ENCODE assay signal across 9 mouse cellular contexts in the genomic region with DNA sequence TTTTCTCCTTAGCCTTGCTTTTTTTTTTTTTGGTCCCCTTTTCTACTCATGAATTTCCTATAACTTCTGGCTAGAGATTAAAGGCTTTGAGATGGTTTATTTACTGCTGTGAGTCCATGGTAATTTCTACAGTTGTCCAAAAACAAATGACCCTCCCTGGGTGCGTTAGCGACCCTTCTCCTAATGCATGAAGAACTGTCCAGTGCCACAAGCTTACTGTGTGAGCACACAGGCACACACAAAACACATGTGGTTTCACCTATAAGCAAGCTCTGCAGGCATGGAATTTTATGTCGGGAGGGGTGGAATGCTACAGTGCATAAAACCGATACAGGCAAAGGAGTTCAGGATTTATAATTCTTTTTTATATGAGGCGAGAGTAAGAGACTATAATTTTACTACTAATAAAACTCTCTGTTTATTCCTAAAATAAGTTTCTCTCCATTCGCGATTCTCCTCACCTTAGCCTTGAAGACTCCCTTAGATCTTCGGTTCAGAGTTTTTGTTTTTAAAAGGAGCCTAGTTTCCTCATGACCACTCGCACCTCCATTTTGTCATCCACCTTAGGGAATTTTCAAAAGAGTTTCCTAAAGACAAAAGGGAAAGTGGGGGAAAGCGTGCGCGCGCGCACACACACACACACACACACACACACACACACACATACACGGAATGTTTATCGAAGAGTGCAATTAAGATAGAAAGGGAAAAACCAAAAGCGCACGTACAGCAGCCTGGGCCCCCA. TPM values are rescaled to one million over a fixed set of nuclear protein-coding genes. Genes with fewer than 3 reads are reported as not detected.
DNase-seq lines count a peak whose midpoint lies in the region; ATAC-seq and TF ChIP-seq lines count a peak whose summit lies in the region.
"Had no signal": no experiment of that assay in that cellular context is flagged by ENCODE, and none has a peak within 500 bp of the region (broad histone marks: within the 10 kb centered on the region; RNA-seq: fewer than 3 reads in every experiment).

No protein-coding gene starts in this region.

- no peak for TF ChIP-seq POLR2A in lung, adult 2 months (IDR thresholded peaks at IDR 0.05; ENCODE audit: borderline replicate concordance, extremely low read depth, low read depth, low read length)

- H3K36me3 ChIP-seq in lung, postnatal 0 days (ENCODE audit: insufficient read depth, low read length): no peaks in the 10 kb centered on the region
- no peaks in the 10 kb centered on the region for H3K36me3 ChIP-seq in forebrain, embryonic 15.5 days
- H3K36me3 ChIP-seq in liver, embryonic 11.5 days (ENCODE audit: control insufficient read depth, insufficient read depth, low read length): no peaks in the 10 kb centered on the region
- no peaks in the 10 kb centered on the region for H3K36me3 ChIP-seq in stomach, embryonic 15.5 days

- no peaks in the 10 kb centered on the region for H3K9me3 ChIP-seq in lung, postnatal 0 days (ENCODE audit: low read length)
- H3K9me3 ChIP-seq in forebrain, embryonic 15.5 days: no peaks in the 10 kb centered on the region
- no peaks in the 10 kb centered on the region for H3K9me3 ChIP-seq in liver, embryonic 11.5 days (ENCODE audit: control insufficient read depth, low read length)
- H3K9me3 ChIP-seq in stomach, embryonic 15.5 days: no peaks in the 10 kb centered on the region

- no peak for DNase-seq in lung, postnatal 0 days (ENCODE audit: low spot score)
- DNase-seq in lung, adult 2 months: no peak
- DNase-seq in liver, embryonic 11.5 days (ENCODE audit: low spot score): no peak
- no peak for DNase-seq in adipocyte (ENCODE audit: low spot score)
- no peak for DNase-seq in kidney, adult 18-20 months

- H3K9ac ChIP-seq in lung, postnatal 0 days (replicated peaks; ENCODE audit: low read depth): no peak overlapping the region
- no peak overlapping the region for H3K9ac ChIP-seq in forebrain, embryonic 15.5 days (replicated peaks)
- H3K9ac ChIP-seq in liver, embryonic 11.5 days (ENCODE audit: low read depth, low read length): no peak overlapping the region
- H3K9ac ChIP-seq in stomach, embryonic 15.5 days: no peak overlapping the region

- H3K27me3 ChIP-seq in lung, postnatal 0 days (replicated peaks; ENCODE audit: insufficient read depth, low read length): peaks cover 61% of the 10 kb centered on the region
- H3K27me3 ChIP-seq in forebrain, embryonic 15.5 days: peaks cover 70% of the 10 kb centered on the region
- H3K27me3 ChIP-seq in liver, embryonic 11.5 days (replicated peaks; ENCODE audit: control insufficient read depth, insufficient read depth, low read length): peaks cover 83% of the 10 kb centered on the region
- peaks cover 70% of the 10 kb centered on the region for H3K27me3 ChIP-seq in stomach, embryonic 15.5 days (replicated peaks)

- no peaks in the 10 kb centered on the region; the same call in 1 of the 2 replicates for H3K4me1 ChIP-seq in lung, postnatal 0 days (ENCODE audit: insufficient read depth, low read depth, low read length)
- no peaks in the 10 kb centered on the region for H3K4me1 ChIP-seq in lung, adult 2 months (ENCODE audit: control insufficient read depth, insufficient read depth, low read length)
- H3K4me1 ChIP-seq in forebrain, embryonic 15.5 days: peaks cover 13% of the 10 kb centered on the region
- peaks cover 14% of the 10 kb centered on the region for H3K4me1 ChIP-seq in liver, embryonic 11.5 days (replicated peaks; ENCODE audit: control insufficient read depth, insufficient read depth, low read length)
- peaks cover 11% of the 10 kb centered on the region; the same call in 1 of the 2 replicates for H3K4me1 ChIP-seq in stomach, embryonic 15.5 days

- ATAC-seq in lung, postnatal 0 days: no peak
- no peak for ATAC-seq in forebrain, embryonic 15.5 days (replicated peaks)
- no peak for ATAC-seq in liver, embryonic 11.5 days (replicated peaks; ENCODE audit: low FRiP score)
- no peak for ATAC-seq in stomach, embryonic 15.5 days (ENCODE audit: insufficient read depth, low FRiP score, low read depth)
- no peak for ATAC-seq in erythroid progenitor cell, adult 5-6 weeks (replicated peaks; ENCODE audit: low FRiP score, poor library complexity, severe bottlenecking)

- peak overlapping the region; percentile 54 for H3K4me2 ChIP-seq in lung, postnatal 0 days (replicated peaks; ENCODE audit: low read depth, low read length)
- H3K4me2 ChIP-seq in forebrain, embryonic 15.5 days (replicated peaks): peak overlapping the region; percentile 35
- peak overlapping the region; percentile 57 for H3K4me2 ChIP-seq in liver, embryonic 11.5 days
- H3K4me2 ChIP-seq in stomach, embryonic 15.5 days: peak overlapping the region; percentile 49

- 4% methylated on average over 18 of the region's 18 CpGs for WGBS in lung, postnatal 0 days
- 5% methylated on average over 18 of the region's 18 CpGs for WGBS in lung, adult 2 months
- WGBS in forebrain, embryonic 15.5 days: 3% methylated on average over 18 of the region's 18 CpGs
- 6% methylated on average over 18 of the region's 18 CpGs for WGBS in liver, embryonic 11.5 days
- WGBS in stomach, embryonic 15.5 days: 5% methylated on average over 18 of the region's 18 CpGs

- H3K4me3 ChIP-seq in lung, postnatal 0 days (ENCODE audit: low read depth, low read length): peak overlapping the region; percentile 27
- no peak overlapping the region for H3K4me3 ChIP-seq in lung, adult 2 months (replicated peaks; ENCODE audit: extremely low read depth, low read depth, low read length)
- H3K4me3 ChIP-seq in forebrain, embryonic 15.5 days: peak overlapping the region; percentile 29
- H3K4me3 ChIP-seq in liver, embryonic 11.5 days (ENCODE audit: low read depth, low read length): peak overlapping the region; percentile 36
- H3K4me3 ChIP-seq in stomach, embryonic 15.5 days (replicated peaks): peak overlapping the region; percentile 34

- TF ChIP-seq CTCF in lung, postnatal 0 days (IDR thresholded peaks at IDR 0.05): no peak
- no peak for TF ChIP-seq CTCF in lung, adult 2 months (IDR thresholded peaks at IDR 0.05; ENCODE audit: insufficient read depth, low read length)

- no peak for TF ChIP-seq EP300 in lung, postnatal 0 days (IDR thresholded peaks at IDR 0.05)

- no peak overlapping the region for H3K27ac ChIP-seq in lung, postnatal 0 days (ENCODE audit: low read length)
- H3K27ac ChIP-seq in forebrain, embryonic 15.5 days (replicated peaks): no peak overlapping the region
- no peak overlapping the region for H3K27ac ChIP-seq in liver, embryonic 11.5 days (ENCODE audit: low read depth, low read length)
- H3K27ac ChIP-seq in stomach, embryonic 15.5 days: no peak overlapping the region

RNA-seq across cellular contexts. Expression of gene Alx3, which starts 12.5 kb away (rescaled TPM):
- not detected in 2 replicates for polyA plus RNA-seq in lung, postnatal 0 days (2015; fragmentation: Nextera tagmentation; extraction: Ambion mirVana)
- not detected in 2 replicates for polyA plus RNA-seq in lung, adult 2 months (2012; rRNA removed)
- polyA plus RNA-seq in forebrain, embryonic 15.5 days (2015; fragmentation: Nextera tagmentation; extraction: Ambion mirVana): 2.5 and 3.1 TPM in 2 replicates
- polyA plus RNA-seq in liver, embryonic 11.5 days (2014; fragmentation: Nextera tagmentation; extraction: Ambion mirVana): 5.6 and 5.8 TPM in 2 replicates
- polyA plus RNA-seq in stomach, embryonic 15.5 days (2015; fragmentation: Nextera tagmentation; extraction: Ambion mirVana): not detected in 2 replicates
- not detected in 2 replicates for total RNA-seq in erythroid progenitor cell, adult 5-6 weeks (2015; ENCODE audit: low replicate concordance)
- not detected in 2 replicates for total RNA-seq in erythroid progenitor cell, adult 5-6 weeks (2017; ENCODE audit: low replicate concordance)

RNA-seq across cellular contexts. Expression of gene Ubl4b, which starts 27.4 kb away (rescaled TPM):
- not detected in 2 replicates for polyA plus RNA-seq in lung, postnatal 0 days (2015; fragmentation: Nextera tagmentation; extraction: Ambion mirVana)
- polyA plus RNA-seq in lung, adult 2 months (2012; rRNA removed): not detected in 2 replicates
- polyA plus RNA-seq in forebrain, embryonic 15.5 days (2015; fragmentation: Nextera tagmentation; extraction: Ambion mirVana): 0.13 TPM in 1 of 2 replicates, not detected in the other
- not detected in 2 replicates for polyA plus RNA-seq in liver, embryonic 11.5 days (2014; fragmentation: Nextera tagmentation; extraction: Ambion mirVana)
- not detected in 2 replicates for polyA plus RNA-seq in stomach, embryonic 15.5 days (2015; fragmentation: Nextera tagmentation; extraction: Ambion mirVana)
- total RNA-seq in erythroid progenitor cell, adult 5-6 weeks (2015; ENCODE audit: low replicate concordance): not detected in 2 replicates
- not detected in 2 replicates for total RNA-seq in erythroid progenitor cell, adult 5-6 weeks (2017; ENCODE audit: low replicate concordance)
- total RNA-seq: layer of hippocampus, postnatal 10 days had no signal

RNA-seq across cellular contexts. Expression of gene Gm10961, which starts 48.8 kb away (rescaled TPM):
- polyA plus RNA-seq in lung, postnatal 0 days (2015; fragmentation: Nextera tagmentation; extraction: Ambion mirVana): not detected in 2 replicates
- polyA plus RNA-seq in lung, adult 2 months (2012; rRNA removed): not detected in 2 replicates
- not detected in 2 replicates for polyA plus RNA-seq in forebrain, embryonic 15.5 days (2015; fragmentation: Nextera tagmentation; extraction: Ambion mirVana)
- polyA plus RNA-seq in liver, embryonic 11.5 days (2014; fragmentation: Nextera tagmentation; extraction: Ambion mirVana): not detected in 2 replicates
- polyA plus RNA-seq in stomach, embryonic 15.5 days (2015; fragmentation: Nextera tagmentation; extraction: Ambion mirVana): not detected in 2 replicates
- total RNA-seq in erythroid progenitor cell, adult 5-6 weeks (2015; ENCODE audit: low replicate concordance): not detected in 2 replicates
- total RNA-seq in erythroid progenitor cell, adult 5-6 weeks (2017; ENCODE audit: low replicate concordance): not detected in 2 replicates
- total RNA-seq: layer of hippocampus, postnatal 10 days had no signal

RNA-seq across cellular contexts. Expression of gene Strip1, which starts 49.2 kb away (rescaled TPM):
- 24.9 and 26.9 TPM in 2 replicates for polyA plus RNA-seq in lung, postnatal 0 days (2015; fragmentation: Nextera tagmentation; extraction: Ambion mirVana)
- polyA plus RNA-seq in lung, adult 2 months (2012; rRNA removed): 35.3 and 43.6 TPM in 2 replicates
- 148 and 149 TPM in 2 replicates for polyA plus RNA-seq in forebrain, embryonic 15.5 days (2015; fragmentation: Nextera tagmentation; extraction: Ambion mirVana)
- polyA plus RNA-seq in liver, embryonic 11.5 days (2014; fragmentation: Nextera tagmentation; extraction: Ambion mirVana): 29.3 and 32.4 TPM in 2 replicates
- 37.9 and 41.1 TPM in 2 replicates for polyA plus RNA-seq in stomach, embryonic 15.5 days (2015; fragmentation: Nextera tagmentation; extraction: Ambion mirVana)
- 6.5 and 9.6 TPM in 2 replicates for total RNA-seq in erythroid progenitor cell, adult 5-6 weeks (2015; ENCODE audit: low replicate concordance)
- 2.6 and 4.8 TPM in 2 replicates for total RNA-seq in erythroid progenitor cell, adult 5-6 weeks (2017; ENCODE audit: low replicate concordance)
